Mouse (Mus musculus) gastrocnemius, postnatal 14 days (tissue): ENCODE measurements around the gene Tcf7l1. TPM values are rescaled to one million over a fixed set of nuclear protein-coding genes. Genes with fewer than 3 reads are reported as not detected.

Experiments used
- DNase-seq: peaks from one replicate; pipeline ENCODE4 v3.0.0; 2021; ENCODE audit warnings: mixed read lengths
- intact Hi-C: fragments of 180-260 bp; cut with DNase I; formaldehyde crosslinking; loops from one replicate; pipeline ENCODE4 v1.15.1; 2025; ENCODE audit warnings: low total_unique reads
- total RNA-seq, 2 experiments: library from RNA; stranded (reverse); gene quantifications; 2 replicates each; pipeline ENCODE4 v1.2.3; 2021

Gene Tcf7l1
- total RNA-seq, 2 experiments from 2014 or later: 9.6 to 10.4 TPM

DNA sequence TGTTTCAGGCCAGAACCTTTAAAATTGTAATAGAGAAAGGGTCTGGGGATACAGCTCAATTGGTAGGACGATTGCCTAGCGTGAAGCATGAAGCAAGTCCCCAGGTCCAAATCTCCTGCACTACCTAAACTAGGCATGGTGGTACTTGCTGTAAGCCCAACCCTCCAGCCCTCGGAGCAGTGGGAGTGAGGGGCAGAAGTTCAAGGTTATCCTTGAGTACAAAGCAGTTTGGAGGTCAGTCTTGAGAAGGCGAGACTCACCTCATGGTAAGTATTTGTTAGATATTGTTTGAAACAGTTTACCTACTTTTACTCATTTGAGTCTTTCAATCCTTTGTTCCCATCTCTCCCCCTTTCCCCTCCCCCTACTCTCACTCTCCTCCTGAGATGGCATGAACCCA is 65.9 kb downstream of the Tcf7l1 start:
- DNase-seq: no peak
- intact Hi-C loops: no loop called here

DNA sequence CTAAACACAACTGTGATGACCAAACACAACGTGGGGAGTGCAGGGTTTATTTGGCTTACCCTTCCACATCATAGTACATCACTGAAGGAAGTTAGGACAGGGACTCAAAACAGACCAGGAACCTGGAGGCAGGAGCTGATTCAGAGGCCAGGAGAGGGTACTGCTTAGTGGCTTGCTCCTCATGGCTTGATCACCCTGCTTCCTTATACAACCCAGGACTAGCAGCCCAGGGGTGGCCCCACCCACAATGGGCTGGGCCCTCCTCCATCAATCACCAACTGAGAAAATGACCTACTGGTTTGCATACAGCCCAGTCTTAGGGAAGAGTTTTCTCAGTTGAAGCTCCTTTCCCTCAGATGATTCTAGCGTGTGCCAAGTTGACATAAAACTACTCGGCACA is 68.2 kb downstream of the Tcf7l1 start:
- intact Hi-C loops: no loop called here
- no peak for DNase-seq

- intact Hi-C loops: no loop called here
- DNase-seq: peak; percentile 39
These were observed 74.3 kb downstream of the Tcf7l1 start for GRCm38 (mm10) chr6:72714726-72715125.

GRCm38 (mm10) chr6:72714250-72714649 is 74.8 kb downstream of the Tcf7l1 start:
- no peak for DNase-seq
- intact Hi-C loops: no loop called here

DNA sequence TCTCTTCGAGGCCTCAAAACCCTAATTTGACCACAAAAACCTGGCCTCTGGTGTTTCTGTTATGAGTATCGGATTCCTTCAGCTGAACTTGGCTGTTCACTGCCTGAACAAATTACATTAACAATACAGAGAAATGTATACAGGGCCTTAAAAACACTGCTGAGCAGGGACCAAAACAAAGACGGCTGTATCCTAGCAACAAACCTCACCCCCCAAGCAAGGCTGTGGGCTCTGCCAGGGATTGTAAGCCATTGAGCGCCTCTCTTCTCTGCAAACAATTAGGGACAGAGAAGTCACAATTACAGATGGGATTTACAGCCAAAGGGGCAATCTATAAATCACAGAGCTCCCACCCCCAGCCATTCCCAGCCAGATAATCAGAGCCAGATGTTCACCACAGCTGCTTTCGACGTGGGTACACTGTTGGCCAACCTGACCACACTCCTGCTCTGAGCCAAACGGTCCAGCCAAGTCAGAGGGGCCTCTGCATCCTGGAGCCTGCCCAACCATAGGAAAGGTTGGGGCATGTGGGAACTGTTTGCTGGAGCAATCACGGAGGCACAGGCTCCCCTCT is 77.5 kb downstream of the Tcf7l1 start:
- no peak for DNase-seq
- intact Hi-C loops: no loop called here

DNA sequence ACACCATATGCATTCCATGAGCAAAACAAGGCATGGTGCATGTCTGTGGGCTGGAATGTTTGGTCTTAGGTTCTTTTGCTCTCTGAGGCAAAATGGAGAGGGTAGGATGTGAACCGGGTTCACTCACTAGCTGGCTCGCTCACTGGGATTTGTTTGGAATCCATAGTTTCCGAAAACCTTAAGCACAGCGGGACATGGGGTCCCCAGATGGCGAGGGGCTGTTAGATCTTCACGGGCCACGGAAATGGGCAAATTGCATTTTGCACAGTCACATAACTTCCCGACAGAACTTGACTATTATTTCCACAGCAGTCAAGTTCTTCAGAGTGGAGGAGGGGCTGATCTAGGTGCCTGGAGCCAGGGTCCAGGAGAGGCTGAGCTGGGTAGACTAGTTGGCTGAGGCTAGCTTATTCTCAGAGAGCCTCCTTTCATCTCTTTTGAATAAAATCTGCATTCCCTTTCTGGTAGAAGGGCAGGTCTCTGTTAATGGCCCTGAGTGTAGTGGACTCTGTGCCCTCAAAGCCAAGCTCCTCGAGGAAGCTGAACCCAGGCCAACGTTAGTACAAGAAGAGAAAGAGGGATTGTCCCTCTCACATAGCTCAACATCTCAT is 78.1 kb downstream of the Tcf7l1 start:
- intact Hi-C loops: no loop called here
- no peak for DNase-seq

DNA sequence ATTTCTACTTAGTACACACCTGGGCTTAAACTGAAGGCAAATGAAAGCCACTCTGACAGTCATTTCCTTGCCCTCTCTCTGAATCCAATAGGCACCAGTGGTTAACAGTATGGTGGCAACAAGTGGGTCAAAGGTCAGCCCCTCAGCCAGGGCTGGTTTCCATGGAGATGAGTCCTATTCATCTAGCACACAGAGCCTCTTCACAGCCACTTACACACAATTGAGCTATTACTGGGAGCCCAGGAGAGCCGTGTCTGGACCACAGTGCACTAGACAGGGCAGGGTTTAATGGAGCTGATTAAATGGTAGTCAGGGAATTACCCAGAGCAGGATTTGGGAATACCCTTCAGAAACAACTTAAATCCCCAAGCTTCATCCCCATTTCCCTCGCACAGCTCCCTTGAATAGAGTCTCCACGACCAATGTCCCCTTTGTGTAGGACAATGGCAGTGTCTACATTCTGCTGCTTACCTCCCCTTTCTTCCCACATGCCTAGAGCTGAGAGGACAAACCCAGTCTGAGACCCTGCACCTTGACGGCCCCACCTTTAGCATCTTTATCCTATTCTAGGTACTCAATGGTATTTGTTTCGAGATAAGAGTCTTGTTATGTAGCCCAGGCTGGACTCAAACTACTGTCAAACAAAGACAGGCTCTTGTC is 89.5 kb downstream of the Tcf7l1 start:
- intact Hi-C loops: no loop called here
- no peak for DNase-seq

DNA sequence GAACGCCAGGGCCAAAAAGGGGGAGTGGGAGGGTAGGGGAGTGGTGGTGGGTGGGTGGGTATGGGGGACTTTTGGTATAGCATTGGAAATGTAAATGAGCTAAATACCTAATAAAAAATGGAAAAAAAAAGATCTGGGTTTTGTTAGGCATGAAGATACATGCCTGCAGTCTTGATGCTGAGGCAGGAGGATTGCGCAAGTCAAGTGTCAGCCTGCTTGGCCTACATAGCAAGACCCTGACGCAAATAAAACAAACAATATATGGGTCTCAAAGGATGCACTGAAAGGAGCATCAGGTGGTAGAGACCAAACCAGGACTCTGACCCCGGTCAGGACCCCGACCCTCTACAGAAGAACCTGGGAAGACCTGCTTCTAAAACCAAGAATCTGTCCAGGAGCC is 90.5 kb downstream of the Tcf7l1 start:
- intact Hi-C loops: no loop called here
- no peak for DNase-seq

DNA sequence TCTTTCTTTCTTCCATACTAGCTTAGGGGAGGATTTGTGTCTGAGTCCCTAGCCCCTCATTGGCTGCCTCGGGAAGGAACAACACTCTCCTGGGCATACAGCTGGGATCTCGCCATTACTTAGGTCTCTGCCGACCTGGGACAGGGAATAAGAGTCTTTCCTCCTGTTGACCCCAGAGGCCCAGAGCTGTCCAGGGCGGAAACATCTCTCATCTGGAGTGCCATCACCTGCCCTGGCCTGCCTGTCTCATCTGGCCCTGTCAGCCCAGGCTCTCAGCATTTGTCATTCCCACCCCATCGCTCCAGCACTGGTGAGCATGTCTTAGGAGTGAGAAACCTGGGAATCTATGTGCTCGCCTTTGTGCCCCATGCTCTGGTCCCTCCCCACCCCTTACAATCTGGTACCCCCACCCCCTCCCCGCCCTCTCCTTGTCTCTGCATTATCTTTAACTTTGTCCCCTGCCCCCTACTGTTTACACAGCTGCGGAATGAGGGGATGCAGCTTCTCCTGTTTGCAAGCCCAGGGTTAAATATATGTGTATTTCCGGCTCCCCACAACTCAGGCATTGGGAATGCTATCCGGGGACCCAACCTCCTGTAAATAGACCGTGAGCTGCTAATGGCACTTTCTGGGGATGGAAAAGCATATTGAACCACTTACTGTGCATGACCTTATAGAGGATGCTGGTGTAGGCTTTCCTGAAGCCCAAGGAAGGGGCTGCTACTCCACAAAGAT is 92.3 kb downstream of the Tcf7l1 start:
- DNase-seq: no peak
- intact Hi-C loops: no loop called here

DNA sequence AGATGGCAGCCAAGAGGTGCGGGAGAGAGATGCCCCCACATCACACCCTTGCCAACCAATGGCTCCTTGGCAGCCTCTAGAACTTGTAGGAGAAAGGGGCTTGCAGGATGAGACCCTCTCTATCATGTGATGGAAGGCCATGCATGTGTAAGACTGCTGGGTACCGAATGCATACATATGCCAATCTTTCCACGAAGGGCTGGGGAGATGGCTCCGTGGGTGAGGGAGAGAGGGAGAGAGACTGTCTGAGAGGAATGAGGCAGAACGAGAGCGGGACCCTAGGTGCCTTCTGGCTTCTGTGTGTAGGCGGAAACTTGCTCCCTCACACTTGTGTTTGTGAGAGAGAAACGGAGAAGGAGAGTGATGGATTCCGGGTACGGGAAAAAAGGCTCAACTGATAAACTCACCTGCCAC is 94.3 kb downstream of the Tcf7l1 start:
- intact Hi-C loops: no loop called here
- no peak for DNase-seq

DNA sequence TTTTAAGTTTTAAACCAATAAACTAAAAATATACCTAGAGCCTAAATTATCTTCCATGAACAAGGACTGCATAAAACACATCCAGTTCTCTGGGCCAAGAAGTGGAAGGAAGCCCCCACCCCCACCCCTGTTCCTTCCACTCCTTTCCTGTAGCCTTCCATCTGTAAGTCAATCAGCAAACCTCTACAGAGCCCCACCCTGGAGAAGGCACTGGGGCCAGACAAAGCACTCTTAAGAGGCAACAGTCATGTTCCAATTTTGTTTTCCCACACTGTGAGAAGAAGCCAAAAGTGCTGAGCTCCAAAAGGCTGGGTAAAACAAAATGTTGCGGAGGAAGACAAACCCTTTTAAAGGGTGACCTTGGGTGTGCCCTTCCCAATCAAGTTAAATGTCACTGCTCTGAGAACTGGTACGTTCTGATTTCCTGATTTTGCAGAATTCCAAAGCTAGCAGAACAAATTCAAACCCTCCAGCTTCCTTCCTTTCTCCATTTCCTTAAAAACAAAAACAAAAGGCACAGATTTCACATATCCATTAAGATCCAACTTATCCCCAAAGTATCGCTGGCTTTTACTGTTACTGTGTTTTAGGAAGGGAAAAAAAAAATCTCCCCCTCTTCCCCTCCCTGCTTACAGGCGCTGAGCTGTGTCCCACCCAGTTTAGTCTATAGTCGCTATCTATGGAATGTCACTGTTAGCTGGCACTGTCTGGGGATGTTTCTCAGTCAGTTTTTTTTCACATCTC is 94.8 kb downstream of the Tcf7l1 start:
- DNase-seq: no peak

DNA sequence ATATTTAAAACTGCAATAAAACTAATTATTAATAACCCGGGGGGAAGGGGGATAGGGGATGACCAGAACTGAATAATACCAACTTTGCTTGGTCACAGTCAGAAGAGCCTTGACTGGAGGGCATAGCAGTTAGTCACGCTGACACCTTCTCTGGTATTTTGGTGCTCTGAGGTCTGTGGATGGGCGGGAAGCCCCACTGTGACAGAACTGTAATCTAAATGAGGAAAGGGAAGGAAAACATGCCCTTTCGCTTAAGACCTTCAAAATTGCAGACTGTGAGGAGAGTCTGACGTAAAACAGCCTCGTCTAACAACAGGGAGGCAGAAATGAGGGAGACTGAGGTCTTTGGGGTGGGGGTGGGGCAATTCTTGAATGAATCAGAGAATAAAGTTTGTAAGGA is 96.6 kb downstream of the Tcf7l1 start:
- intact Hi-C loops: no loop called here
- DNase-seq: no peak

More for the DNA sequence above, 94.8 kb downstream of the Tcf7l1 start:
- intact Hi-C loops: no loop called here

DNA sequence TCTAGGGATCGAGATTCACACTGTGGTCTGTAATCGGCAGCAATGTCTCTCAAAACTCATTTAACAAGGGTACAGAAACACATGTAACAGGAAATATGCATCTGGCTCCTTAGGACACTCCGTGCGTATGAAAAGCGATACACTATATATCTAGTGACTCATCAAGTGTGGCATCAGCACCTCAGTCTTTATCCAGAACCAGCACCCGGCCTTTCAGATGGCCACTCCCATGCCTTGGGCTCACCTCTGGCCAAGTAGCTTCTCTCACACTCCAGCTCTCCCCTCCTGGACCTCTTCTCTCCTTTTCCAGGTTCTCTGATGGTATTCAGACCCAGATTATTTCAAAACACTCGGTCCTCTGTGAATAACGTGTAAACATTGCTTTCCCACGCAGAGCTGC is 97.5 kb downstream of the Tcf7l1 start:
- DNase-seq: no peak
- intact Hi-C loops: no loop called here

DNA sequence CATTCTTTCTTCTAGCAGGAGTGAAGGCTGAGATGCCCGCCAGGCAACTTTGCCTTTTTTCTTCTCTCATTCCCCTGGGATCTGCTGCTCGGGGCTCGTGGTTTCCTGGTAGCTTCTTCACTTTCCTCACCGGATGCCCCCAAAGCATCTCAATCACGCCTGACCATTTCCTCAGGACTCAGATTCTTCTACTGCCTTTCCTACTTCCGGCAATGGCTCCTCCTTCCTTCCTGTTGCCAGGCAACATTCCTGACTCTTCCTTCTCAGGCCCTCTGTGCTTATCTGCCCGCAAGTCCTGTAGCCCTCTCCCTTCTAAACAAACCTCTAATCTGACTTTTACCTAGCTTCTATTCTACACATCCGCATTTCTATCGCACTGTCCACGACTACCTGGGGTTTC is 98.5 kb downstream of the Tcf7l1 start:
- intact Hi-C loops: no loop called here
- no peak for DNase-seq

GRCm38 (mm10) chr6:72690001-72690400 is 99.1 kb downstream of the Tcf7l1 start:
- peak; percentile 33 for DNase-seq
- intact Hi-C loops: no loop called here

- DNase-seq: no peak
- intact Hi-C loops: no loop called here
These were observed 100.0 kb downstream of the Tcf7l1 start for GRCm38 (mm10) chr6:72689046-72689445.

- DNase-seq: no peak
- intact Hi-C loops: no loop called here
These were observed 103.9 kb downstream of the Tcf7l1 start for GRCm38 (mm10) chr6:72685165-72685564.

- intact Hi-C loops: no loop called here
- no peak for DNase-seq
These were observed 104.7 kb downstream of the Tcf7l1 start for GRCm38 (mm10) chr6:72684260-72684805.

DNA sequence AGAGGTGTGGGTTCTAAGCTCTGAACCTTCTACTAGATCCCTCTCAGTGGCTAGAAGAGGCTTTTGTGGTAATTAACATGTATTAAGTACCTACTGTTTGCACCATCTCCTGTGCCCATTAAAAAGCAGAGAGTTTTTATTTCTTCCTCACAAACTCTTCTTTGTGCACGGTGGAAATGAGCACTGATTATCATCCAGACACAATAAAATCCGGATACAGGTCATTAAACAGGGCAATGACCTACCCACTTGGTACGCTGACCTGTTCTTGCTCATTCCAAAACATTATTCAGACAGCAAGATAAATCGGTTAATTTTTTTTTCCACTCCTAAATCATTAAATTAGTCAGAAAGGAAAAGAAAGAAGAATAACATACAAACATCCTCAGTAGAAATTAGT is 106.8 kb downstream of the Tcf7l1 start:
- DNase-seq: no peak
- intact Hi-C loops: no loop called here

DNA sequence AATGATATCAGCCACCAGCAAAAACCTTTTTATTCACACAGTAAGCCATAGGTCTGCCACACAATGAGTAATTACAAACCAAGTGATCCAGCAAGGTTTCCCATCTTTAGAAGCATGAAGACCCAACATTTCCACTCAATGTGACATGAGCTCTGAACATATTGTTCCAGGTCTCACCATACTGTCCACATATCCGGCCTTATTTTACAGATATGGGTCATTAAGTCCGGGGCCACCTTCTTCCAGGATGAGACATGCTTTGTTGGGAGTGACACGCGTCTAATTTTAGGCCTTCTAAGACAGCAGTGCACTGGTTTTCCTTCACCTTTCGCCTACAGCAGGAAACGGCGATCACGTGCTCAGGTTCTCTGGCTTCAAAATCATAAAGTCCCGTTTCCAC is 108.1 kb downstream of the Tcf7l1 start:
- DNase-seq: no peak
- intact Hi-C loops: no loop called here
